Mouse (Mus musculus) brain, embryonic 14.5 days (tissue): ENCODE results near the gene Spata5.

ENCODE experiments used
- CTCF ChIP-seq: fragments of 200-500 bp; IDR thresholded peaks from 2 replicates; pipeline ENCODE4 v1.5.1; 2012; ENCODE audit warnings: inconsistent platforms, mild to moderate bottlenecking, moderate library complexity, borderline replicate concordance; ENCODE audit not compliant: insufficient read depth, insufficient read length; ENCODE audit errors: extremely low read depth
- POLR2A ChIP-seq: fragments of 200-500 bp; IDR thresholded peaks from 2 replicates; pipeline ENCODE4 v1.6.1; 2012; ENCODE audit warnings: mild to moderate bottlenecking, inconsistent platforms, borderline replicate concordance; ENCODE audit not compliant: poor library complexity, insufficient read depth, insufficient read length, severe bottlenecking; ENCODE audit errors: extremely low read depth

GRCm38 (mm10) chr3:37426069-37426468 is 6.4 kb downstream of the Spata5 start:
- TF ChIP-seq CTCF, result no peak
- no peak for TF ChIP-seq POLR2A
